Mouse (Mus musculus) hindbrain, embryonic 11.5 days (tissue): Measurements from ENCODE around the gene Lrrc27. TPM values are rescaled to one million over a fixed set of nuclear protein-coding genes. Genes with fewer than 3 reads are reported as not detected.

Source experiments
- ATAC-seq: fragments of 200-750 bp; cut with Nextera tagmentation; 2 replicates; pipeline ENCODE4 v1.8.0; 2017; ENCODE audit warnings: mild to moderate bottlenecking, moderate TSS enrichment, moderate library complexity; ENCODE audit not compliant: low FRiP score
- DNase-seq: peaks from one replicate; pipeline ENCODE4 v3.0.0-alpha.2; 2015; ENCODE audit warnings: low spot score
- H3K27ac ChIP-seq: fragments of 300-500 bp; sonication (generic); 2 replicates; pipeline ENCODE4 v1.5.1; 2014; ENCODE audit warnings: mild to moderate bottlenecking, low read depth, low read length
- H3K27me3 ChIP-seq: fragments of 300-500 bp; sonication (generic); 2 replicates; pipeline ENCODE4 v1.6.1; 2014; ENCODE audit warnings: mild to moderate bottlenecking, low read length, moderate library complexity, mixed read lengths; ENCODE audit not compliant: control insufficient read depth, insufficient read depth
- H3K36me3 ChIP-seq: fragments of 300-500 bp; sonication (generic); 2 replicates; pipeline ENCODE4 v1.6.1; 2014; ENCODE audit warnings: mild to moderate bottlenecking, low read length, moderate library complexity, mixed read lengths; ENCODE audit not compliant: control insufficient read depth, insufficient read depth
- H3K4me1 ChIP-seq: fragments of 300-500 bp; sonication (generic); replicated peaks from 2 replicates; pipeline ENCODE4 v1.6.1; 2014; ENCODE audit warnings: low read length, mixed read lengths; ENCODE audit not compliant: control insufficient read depth, insufficient read depth
- H3K4me2 ChIP-seq: fragments of 300-500 bp; sonication (generic); replicated peaks from 2 replicates; pipeline ENCODE4 v1.6.1; 2014; ENCODE audit warnings: mild to moderate bottlenecking, low read depth, low read length
- H3K4me3 ChIP-seq: fragments of 300-500 bp; sonication (generic); 2 replicates; pipeline ENCODE4 v1.5.1; 2014; ENCODE audit warnings: low read depth, low read length
- H3K9ac ChIP-seq: fragments of 300-500 bp; sonication (generic); 2 replicates; pipeline ENCODE4 v1.6.1; 2014; ENCODE audit warnings: low read depth, low read length
- H3K9me3 ChIP-seq: fragments of 300-500 bp; sonication (generic); 2 replicates; pipeline ENCODE4 v1.6.1; 2016; ENCODE audit warnings: low read length; ENCODE audit not compliant: control insufficient read depth
- WGBS: fragments of 180-500 bp; shearing (Covaris S2); extraction: QIAGEN DNeasy Blood & Tissue Kit; methylation state at CpG from one replicate; pipeline ENCODE4 v1.1.7; 2014; 5-methylcytosine and 5-hydroxymethylcytosine counted together
- polyA plus RNA-seq: library from polyadenylated mRNA; unstranded; fragments of >200 nt; fragmentation: Nextera tagmentation; extraction: Ambion mirVana; gene quantifications from 2 replicates; pipeline ENCODE4 v1.2.1, GENCODE M21; 2014

The Lrrc27 gene
- polyA plus RNA-seq, 1 experiment from 2014 or later = 6.5 TPM

DNA sequence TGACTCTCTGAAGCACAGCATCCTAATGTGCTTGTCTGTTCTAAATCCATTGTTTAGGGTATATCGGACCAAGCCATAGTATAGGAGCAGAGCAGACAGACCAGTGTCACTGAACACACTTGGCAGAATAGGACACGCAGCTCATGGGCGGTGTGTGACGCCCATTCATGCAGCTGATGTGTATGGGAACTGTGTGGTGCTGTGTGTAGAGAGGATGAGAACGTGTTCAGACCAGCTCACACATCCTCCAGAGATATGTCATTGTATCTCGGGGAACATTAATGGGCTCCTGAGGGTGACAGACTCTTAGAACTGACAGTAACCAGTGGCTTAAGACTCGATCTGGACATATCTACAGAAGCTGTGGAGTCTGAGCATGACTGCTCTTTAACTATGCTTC is 13.6 kb downstream of the Lrrc27 start:
- Histone ChIP-seq H3K36me3 (no peaks in the 10 kb centered on the region), H3K27ac (no peak overlapping the region), H3K4me1 (no peaks in the 10 kb centered on the region), H3K4me3 (no peak overlapping the region), H3K9ac (no peak overlapping the region), H3K9me3 (no peaks in the 10 kb centered on the region), H3K27me3 (no peaks in the 10 kb centered on the region), H3K4me2 (no peak overlapping the region)
- DNase-seq (no peak), ATAC-seq (no peak)
- WGBS = 90% methylated on average over 7 of the region's 7 CpGs

DNA sequence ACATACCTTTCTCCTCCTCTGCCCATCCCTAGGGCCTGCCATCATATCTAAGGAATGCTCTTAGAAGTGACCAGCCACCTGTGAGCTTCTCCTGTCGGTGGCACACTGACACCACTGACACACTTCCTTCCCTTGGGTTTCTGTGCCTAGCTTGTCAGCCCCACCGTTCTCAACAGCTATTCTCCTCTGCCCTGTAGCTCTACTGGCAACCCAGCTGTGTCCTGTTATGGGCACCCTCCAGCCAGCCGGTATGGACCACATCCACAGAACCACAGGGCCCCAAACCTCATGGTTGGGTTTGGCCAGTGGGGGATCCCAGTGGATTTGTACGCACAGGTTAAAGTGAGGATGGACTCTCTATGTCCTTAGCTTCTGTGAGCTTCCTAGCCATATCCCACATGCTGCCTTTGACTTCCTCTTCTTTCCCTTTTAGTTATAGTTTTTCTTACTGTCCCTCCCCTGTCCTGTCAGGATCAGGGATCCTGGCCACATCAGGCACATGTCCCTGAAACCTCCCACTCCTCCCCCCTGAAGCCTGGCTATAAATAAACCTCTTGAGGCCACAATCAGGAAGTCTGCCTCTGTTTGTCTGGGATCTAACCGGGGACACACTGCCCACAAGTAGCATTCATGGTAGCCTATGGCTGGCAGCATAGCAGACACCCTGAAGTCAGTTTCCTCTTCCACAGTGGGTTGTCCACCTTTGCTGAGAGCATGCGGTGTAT is 15.8 kb downstream of the Lrrc27 start:
- Histone ChIP-seq H3K4me1 (no peaks in the 10 kb centered on the region), H3K27me3 (no peaks in the 10 kb centered on the region), H3K9me3 (no peaks in the 10 kb centered on the region), H3K36me3 (no peaks in the 10 kb centered on the region), H3K4me2 (no peak overlapping the region), H3K27ac (no peak overlapping the region), H3K4me3 (no peak overlapping the region), H3K9ac (no peak overlapping the region)
- DNase-seq (no peak), ATAC-seq (no peak)
- WGBS = 80% methylated on average over 6 of the region's 6 CpGs

DNA sequence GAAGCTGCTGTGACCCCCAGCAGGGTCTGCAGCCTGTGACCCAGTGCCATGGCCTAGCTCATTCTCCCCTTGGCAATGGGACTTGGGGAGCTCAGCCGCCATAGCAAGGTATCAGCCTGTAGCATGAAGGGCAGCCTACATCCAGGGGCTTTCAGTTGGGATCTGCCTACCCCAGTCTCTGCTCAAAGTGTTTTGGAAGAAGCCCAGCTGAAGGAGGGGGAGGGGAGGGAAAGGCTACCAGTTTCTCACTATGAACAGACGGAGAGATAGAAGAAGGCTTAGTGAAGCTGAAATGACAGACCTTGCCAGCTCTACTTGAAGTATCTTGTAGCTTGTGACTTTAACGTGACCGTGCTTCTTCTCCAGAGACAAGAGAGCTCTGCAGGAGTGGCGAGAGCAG is 17.0 kb downstream of the Lrrc27 start:
- DNase-seq (no peak), ATAC-seq (no peak)
- Histone ChIP-seq H3K27me3 (no peaks in the 10 kb centered on the region), H3K4me1 (0 out of 2 replicates have a peak, but pooled peaks cover 2% of the 10 kb centered on the region), H3K36me3 (no peaks in the 10 kb centered on the region), H3K4me3 (no peak overlapping the region), H3K9ac (no peak overlapping the region), H3K9me3 (no peaks in the 10 kb centered on the region), H3K4me2 (no peak overlapping the region), H3K27ac (no peak overlapping the region)
- WGBS = 83% methylated on average over 5 of the region's 5 CpGs

DNA sequence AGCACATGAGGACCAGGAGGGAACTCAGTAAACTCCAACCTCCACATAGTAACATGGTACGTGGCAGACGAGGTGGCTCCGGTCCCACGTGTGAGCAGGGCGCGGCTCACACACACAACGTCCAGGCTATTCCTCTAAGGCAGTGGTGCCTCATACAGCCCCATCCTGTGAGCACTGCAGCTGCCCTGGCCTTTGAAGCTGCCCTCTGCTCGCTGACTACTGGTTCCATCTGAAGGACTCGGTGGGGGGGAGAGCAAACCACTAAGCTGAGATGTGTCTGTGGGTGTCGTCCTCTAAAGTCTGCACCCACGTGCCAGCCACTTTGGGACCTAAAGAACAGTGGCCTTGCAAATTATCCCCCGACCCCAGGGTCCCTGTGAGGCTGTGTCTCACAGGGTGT is 17.5 kb downstream of the Lrrc27 start:
- no peaks in the 10 kb centered on the region for H3K9me3 ChIP-seq
- H3K27ac ChIP-seq = no peak overlapping the region
- no peaks in the 10 kb centered on the region for H3K36me3 ChIP-seq
- DNase-seq = no peak
- H3K27me3 ChIP-seq = no peaks in the 10 kb centered on the region
- no peak overlapping the region for H3K4me3 ChIP-seq
- 0 out of 2 replicates have a peak, but pooled peaks cover 2% of the 10 kb centered on the region for H3K4me1 ChIP-seq
- no peak for ATAC-seq
- H3K4me2 ChIP-seq = no peak overlapping the region
- no peak overlapping the region for H3K9ac ChIP-seq
- 78% methylated on average over 12 of the region's 12 CpGs for WGBS

DNA sequence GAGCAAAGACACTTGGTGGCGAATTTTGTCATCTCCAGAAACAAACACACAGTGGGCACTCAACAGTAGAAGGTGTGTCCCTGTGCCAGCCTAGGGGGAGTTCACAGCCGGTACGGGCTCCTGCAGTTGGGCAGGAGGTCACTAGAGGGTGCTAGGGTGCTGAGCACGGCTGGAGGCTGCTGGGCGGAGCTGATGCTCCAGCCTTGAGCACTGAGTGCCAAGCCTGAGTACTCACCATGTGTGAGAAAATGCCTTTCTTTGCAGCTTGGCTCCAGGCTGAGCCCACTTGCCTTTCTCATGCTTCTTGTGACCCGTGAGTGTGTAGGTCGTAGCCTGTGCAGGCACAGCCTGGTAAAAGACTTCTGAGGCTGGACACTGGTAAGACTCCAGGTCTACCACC is 20.9 kb downstream of the Lrrc27 start:
- no peak overlapping the region for H3K4me3 ChIP-seq
- H3K4me2 ChIP-seq = no peak overlapping the region
- H3K9me3 ChIP-seq = no peaks in the 10 kb centered on the region
- H3K27ac ChIP-seq = no peak overlapping the region
- peak; percentile 88 for DNase-seq
- peak; percentile 75 for ATAC-seq
- no peaks in the 10 kb centered on the region for H3K36me3 ChIP-seq
- H3K9ac ChIP-seq = no peak overlapping the region
- H3K27me3 ChIP-seq = no peaks in the 10 kb centered on the region
- WGBS = under 1% methylated on average over 7 of the region's 7 CpGs
- 0 out of 2 replicates have a peak, but pooled peaks cover 2% of the 10 kb centered on the region for H3K4me1 ChIP-seq

DNA sequence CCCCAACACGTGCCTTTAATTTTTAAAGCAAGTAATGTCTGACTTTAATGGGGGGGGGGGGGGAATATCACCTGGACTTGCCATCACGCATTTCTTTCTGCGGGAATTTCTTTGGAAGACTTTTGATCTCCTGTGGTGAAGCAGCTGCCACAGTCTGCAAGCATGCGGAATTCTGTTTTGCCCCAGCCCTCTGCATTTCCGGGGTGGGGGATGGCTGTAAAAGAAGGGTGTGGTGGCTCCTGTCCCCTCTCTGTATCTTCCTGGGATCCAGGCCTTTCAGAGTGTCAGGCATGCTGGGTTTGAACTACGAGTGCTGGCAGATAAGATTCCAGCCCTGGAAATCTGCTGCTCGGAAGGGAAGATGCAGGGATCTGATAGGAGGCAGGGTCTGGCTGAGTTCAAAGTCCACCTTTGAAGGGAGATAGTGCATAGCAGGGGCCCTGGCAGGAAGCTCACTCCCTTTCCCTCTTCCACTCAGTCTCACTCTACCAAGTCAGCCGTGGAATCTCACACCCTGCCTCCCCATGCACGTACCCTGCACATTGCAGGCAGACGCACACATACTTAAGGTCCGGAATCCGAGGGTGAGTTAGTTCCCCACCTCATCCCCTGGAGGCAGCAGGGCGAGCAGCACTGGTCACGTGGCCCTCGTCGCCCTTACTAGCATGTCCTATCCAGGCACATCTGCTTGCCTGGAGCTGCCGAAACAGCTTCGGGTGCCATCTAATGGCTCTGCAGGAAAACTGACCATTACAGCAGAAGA is 21.8 kb downstream of the Lrrc27 start:
- no peak overlapping the region for H3K9ac ChIP-seq
- no peak overlapping the region for H3K4me3 ChIP-seq
- H3K9me3 ChIP-seq = no peaks in the 10 kb centered on the region
- H3K4me1 ChIP-seq = 0 out of 2 replicates have a peak, but pooled peaks cover 2% of the 10 kb centered on the region
- no peaks in the 10 kb centered on the region for H3K36me3 ChIP-seq
- H3K4me2 ChIP-seq = 0 out of 2 replicates have a peak overlapping the region, but pooled peaks have one; percentile 14
- no peak overlapping the region for H3K27ac ChIP-seq
- WGBS = 9% methylated on average over 18 of the region's 18 CpGs
- peak; percentile 58 for DNase-seq
- peak; percentile 66 for ATAC-seq
- H3K27me3 ChIP-seq = no peaks in the 10 kb centered on the region

DNA sequence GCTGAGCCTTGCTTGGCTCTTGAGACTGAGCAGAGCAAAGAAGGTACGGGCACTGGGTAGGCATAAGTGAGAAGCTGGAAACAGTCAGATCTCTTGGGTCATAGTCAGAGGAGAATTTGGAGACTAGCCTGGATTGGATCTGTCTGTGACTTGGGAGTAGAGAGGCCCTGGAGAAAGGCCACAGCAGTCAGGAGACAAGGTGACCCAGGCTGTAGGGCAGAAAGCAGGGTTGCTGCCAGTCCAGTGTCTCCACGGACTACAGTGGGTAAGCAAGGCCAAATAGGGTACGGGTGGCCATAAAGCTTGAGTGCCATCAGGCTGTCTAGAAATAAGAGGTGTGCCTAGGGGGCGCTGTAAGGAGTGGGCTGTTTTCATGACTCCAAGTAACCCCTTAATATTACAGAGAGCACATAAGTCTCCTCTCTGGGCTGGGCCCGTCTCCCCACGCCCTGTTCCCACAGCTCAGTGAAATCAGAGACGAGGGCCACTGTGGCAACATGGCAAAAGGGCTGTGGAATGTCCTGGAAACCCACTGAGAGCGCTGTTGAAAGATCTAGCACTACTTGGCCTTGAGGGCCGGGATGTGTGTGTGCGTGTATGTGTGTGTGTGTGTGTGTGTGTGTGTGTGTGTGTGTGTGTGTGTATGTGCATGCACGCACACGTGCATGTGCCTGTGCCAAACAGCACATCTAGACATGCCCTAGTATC is 23.0 kb downstream of the Lrrc27 start:
- 0 out of 2 replicates have a peak, but pooled peaks cover 2% of the 10 kb centered on the region for H3K4me1 ChIP-seq
- no peaks in the 10 kb centered on the region for H3K36me3 ChIP-seq
- no peak overlapping the region for H3K4me2 ChIP-seq
- H3K4me3 ChIP-seq = no peak overlapping the region
- 83% methylated on average over 12 of the region's 12 CpGs for WGBS
- no peaks in the 10 kb centered on the region for H3K27me3 ChIP-seq
- H3K9me3 ChIP-seq = no peaks in the 10 kb centered on the region
- DNase-seq = no peak
- no peak overlapping the region for H3K27ac ChIP-seq
- no peak overlapping the region for H3K9ac ChIP-seq
- no peak for ATAC-seq

DNA sequence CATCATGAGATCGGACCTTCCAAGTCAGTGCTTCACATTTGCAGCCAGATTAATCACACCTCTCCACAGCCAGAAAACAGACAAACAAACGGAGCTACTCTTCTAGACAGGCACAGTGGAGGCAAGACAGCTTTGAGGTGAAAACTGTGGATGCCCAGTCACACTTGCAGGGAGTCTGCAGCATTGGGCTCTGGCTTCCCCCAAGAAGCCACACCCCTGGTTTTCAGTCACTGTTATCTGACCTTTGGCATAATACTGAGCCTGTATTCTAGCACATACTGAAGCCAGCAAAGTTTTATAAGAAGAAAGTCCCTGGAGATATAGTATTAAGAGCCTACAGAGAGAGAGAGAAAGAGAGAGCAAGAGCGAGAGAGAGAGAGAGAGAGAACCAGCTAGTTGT is 26.6 kb downstream of the Lrrc27 start:
- no peaks in the 10 kb centered on the region for H3K36me3 ChIP-seq
- no peak for ATAC-seq
- no peak overlapping the region for H3K4me3 ChIP-seq
- 82% methylated on average over 3 of the region's 3 CpGs for WGBS
- no peak overlapping the region for H3K4me2 ChIP-seq
- H3K9me3 ChIP-seq = no peaks in the 10 kb centered on the region
- DNase-seq = no peak
- no peak overlapping the region for H3K9ac ChIP-seq
- H3K27me3 ChIP-seq = no peaks in the 10 kb centered on the region
- H3K4me1 ChIP-seq = 0 out of 2 replicates have a peak, but pooled peaks cover 2% of the 10 kb centered on the region
- H3K27ac ChIP-seq = no peak overlapping the region
